Mouse (Mus musculus) liver, postnatal 0 days (tissue): ENCODE data around the gene Cd55b. TPM values are rescaled to one million over a fixed set of nuclear protein-coding genes. Genes with fewer than 3 reads are reported as not detected.

Experiments
- ATAC-seq: fragments of 200-750 bp; cut with Nextera tagmentation; 2 replicates; pipeline ENCODE4 v1.8.0; 2017; ENCODE audit warnings: mild to moderate bottlenecking, moderate library complexity
- DNase-seq: peaks from one replicate; pipeline ENCODE4 v3.0.0-alpha.2; 2016
- H3K27ac ChIP-seq: fragments of 300-500 bp; sonication (generic); 2 replicates; pipeline ENCODE4 v1.5.1; 2014; ENCODE audit warnings: antibody characterized with exemption, moderate library complexity, mild to moderate bottlenecking, low read depth
- H3K27me3 ChIP-seq: fragments of 300-500 bp; sonication (generic); 2 replicates; pipeline ENCODE4 v1.6.1; 2014; ENCODE audit warnings: low read length, control low read depth, mixed read lengths; ENCODE audit not compliant: insufficient read depth
- H3K36me3 ChIP-seq: fragments of 300-500 bp; sonication (generic); replicated peaks from 2 replicates; pipeline ENCODE4 v1.6.1; 2014; ENCODE audit warnings: mild to moderate bottlenecking, control low read depth, low read length, moderate library complexity, mixed read lengths; ENCODE audit not compliant: insufficient read depth
- H3K4me1 ChIP-seq: fragments of 300-500 bp; sonication (generic); 2 replicates; pipeline ENCODE4 v1.6.1; 2014; ENCODE audit warnings: antibody characterized with exemption, mild to moderate bottlenecking, control low read depth; ENCODE audit not compliant: insufficient read depth
- H3K4me2 ChIP-seq: fragments of 300-500 bp; sonication (generic); 2 replicates; pipeline ENCODE4 v1.6.1; 2014; ENCODE audit warnings: low read depth, mild to moderate bottlenecking, low read length, moderate library complexity, mixed read lengths
- H3K4me3 ChIP-seq: fragments of 300-500 bp; sonication (generic); 2 replicates; pipeline ENCODE4 v1.5.1; 2014; ENCODE audit warnings: low read depth, low read length
- H3K9ac ChIP-seq: fragments of 300-500 bp; sonication (generic); replicated peaks from 2 replicates; pipeline ENCODE4 v1.6.1; 2014; ENCODE audit warnings: mild to moderate bottlenecking, moderate library complexity
- H3K9me3 ChIP-seq: fragments of 300-500 bp; sonication (generic); 2 replicates; pipeline ENCODE4 v1.6.1; 2016; ENCODE audit warnings: mild to moderate bottlenecking, control low read depth, low read length, mixed read lengths
- CTCF ChIP-seq: sonication (generic); IDR thresholded peaks from 2 replicates; pipeline ENCODE4 v1.5.1; 2016; ENCODE audit warnings: antibody characterized with exemption, low read depth
- EP300 ChIP-seq: IDR thresholded peaks from 2 replicates; pipeline ENCODE4 v1.6.1; 2016; ENCODE audit warnings: antibody characterized with exemption, low read depth, mild to moderate bottlenecking
- WGBS: fragments of 180-500 bp; shearing (Covaris S2); extraction: QIAGEN DNeasy Blood & Tissue Kit; methylation state at CpG from one replicate; pipeline ENCODE4 v1.1.7; 2014; ENCODE audit not compliant: insufficient replicate concordance; 5-methylcytosine and 5-hydroxymethylcytosine counted together
- polyA plus RNA-seq: library from polyadenylated mRNA; unstranded; fragments of >200 nt; fragmentation: Nextera tagmentation; extraction: Ambion mirVana; gene quantifications from 2 replicates; pipeline ENCODE4 v1.2.1, GENCODE M21; 2015

Gene Cd55b
- polyA plus RNA-seq, 1 experiment from 2014 or later = not detected

DNA sequence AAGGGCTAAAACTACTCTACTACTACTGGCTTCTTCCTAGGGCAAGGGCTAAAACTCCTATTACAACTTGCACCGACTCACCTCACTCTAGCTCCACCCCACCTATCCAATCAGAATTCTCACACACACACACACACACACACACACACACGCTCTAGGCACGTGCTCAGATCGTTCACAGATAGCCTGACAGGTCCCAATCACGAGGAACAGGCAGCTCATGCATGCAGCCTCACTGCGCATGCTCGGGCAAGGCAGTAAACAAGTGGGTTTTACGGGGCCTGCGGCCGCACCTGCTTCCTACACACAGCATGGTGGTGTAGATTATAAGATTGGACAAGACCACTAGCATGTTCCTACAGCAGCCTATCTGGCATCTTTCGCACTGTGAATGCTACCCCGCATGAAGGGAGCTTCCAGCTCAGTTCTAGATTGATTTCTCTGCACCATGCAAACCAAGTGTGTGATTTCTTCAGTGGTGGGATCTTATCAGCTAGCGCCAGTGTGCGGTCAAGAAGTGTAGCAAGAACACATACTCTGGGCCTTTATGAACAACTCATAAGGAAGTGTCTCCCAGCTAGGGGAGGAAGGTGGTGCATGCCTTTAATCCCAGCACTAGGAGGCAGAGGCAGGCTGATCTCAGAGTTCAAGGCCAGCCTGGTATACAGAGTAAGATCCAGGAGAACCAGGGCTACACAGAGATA, 44.9 kb downstream of the Cd55b start:
- ATAC-seq = peak; percentile 29; the same call in 1 of the 2 replicates
- TF ChIP-seq EP300 = no peak
- no peak for TF ChIP-seq CTCF
- no peak overlapping the region for H3K9ac ChIP-seq
- H3K4me3 ChIP-seq = no peak overlapping the region
- H3K9me3 ChIP-seq = no peaks in the 10 kb centered on the region
- WGBS = 72% methylated on average over 14 of the region's 14 CpGs
- H3K36me3 ChIP-seq = no peaks in the 10 kb centered on the region
- no peak for DNase-seq
- no peak overlapping the region for H3K27ac ChIP-seq
- no peak overlapping the region for H3K4me2 ChIP-seq
- H3K27me3 ChIP-seq = no peaks in the 10 kb centered on the region
- H3K4me1 ChIP-seq = peaks cover 5% of the 10 kb centered on the region; the same call in 1 of the 2 replicates

GRCm38 (mm10) chr1:130374173-130374785, 48.5 kb downstream of the Cd55b start:
- WGBS = 27% methylated on average over 3 of the region's 3 CpGs
- ATAC-seq (peak; percentile 51), DNase-seq (no peak)
- H3K36me3 ChIP-seq = no peaks in the 10 kb centered on the region
- peak; percentile 93 for TF ChIP-seq EP300
- TF ChIP-seq CTCF = no peak
- H3K9me3 ChIP-seq = no peaks in the 10 kb centered on the region
- no peak overlapping the region for H3K4me3 ChIP-seq
- 0 out of 2 replicates have a peak overlapping the region, but pooled peaks have one; percentile 60 for H3K27ac ChIP-seq
- no peaks in the 10 kb centered on the region for H3K27me3 ChIP-seq
- H3K4me2 ChIP-seq = no peak overlapping the region
- peaks cover 5% of the 10 kb centered on the region; the same call in 1 of the 2 replicates for H3K4me1 ChIP-seq
- H3K9ac ChIP-seq = no peak overlapping the region; the same call in 1 of the 2 replicates

DNA sequence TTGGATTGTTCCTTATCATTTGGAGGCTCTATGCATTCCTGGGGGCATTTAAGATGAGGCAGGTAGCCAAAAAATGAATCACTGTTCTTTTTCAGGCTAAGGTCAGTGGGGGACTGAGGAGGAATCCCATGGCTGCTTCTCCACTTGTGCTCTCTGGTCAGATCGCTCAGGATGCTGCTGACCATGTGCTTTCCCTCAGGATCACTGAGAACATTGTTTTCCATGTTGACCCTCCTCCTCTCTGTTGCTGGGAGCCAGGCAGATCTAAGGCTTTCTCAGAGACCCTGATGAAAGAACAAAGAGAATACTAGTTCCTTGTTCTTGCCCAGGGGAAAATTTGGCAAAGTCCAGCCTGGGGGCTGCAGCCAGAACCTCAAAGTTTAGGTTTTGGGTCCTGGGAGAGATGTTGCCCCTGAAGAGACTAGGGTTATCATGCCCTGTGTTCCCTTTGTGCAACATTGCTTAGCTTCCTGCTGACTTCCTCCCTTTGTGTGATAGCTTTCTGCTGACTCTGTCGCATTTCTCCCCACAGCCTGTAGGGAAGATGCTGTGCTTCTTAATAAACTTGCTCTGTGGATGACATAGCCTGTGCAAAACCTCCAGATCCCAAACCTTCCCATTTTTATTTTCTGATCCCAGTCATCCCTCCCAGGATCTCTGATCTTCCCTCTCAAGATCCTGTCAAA, 49.3 kb downstream of the Cd55b start:
- H3K27me3 ChIP-seq = no peaks in the 10 kb centered on the region
- no peaks in the 10 kb centered on the region for H3K36me3 ChIP-seq
- no peaks in the 10 kb centered on the region for H3K9me3 ChIP-seq
- peak overlapping the region; percentile 60; the same call in 1 of the 2 replicates for H3K27ac ChIP-seq
- TF ChIP-seq EP300 = no peak
- peak; percentile 13; the same call in 1 of the 2 replicates for TF ChIP-seq CTCF
- no peak overlapping the region for H3K4me2 ChIP-seq
- peak; percentile 72 for ATAC-seq
- WGBS = 16% methylated on average over 2 of the region's 2 CpGs
- peaks cover 5% of the 10 kb centered on the region; the same call in 1 of the 2 replicates for H3K4me1 ChIP-seq
- H3K9ac ChIP-seq = no peak overlapping the region
- no peak overlapping the region for H3K4me3 ChIP-seq
- no peak for DNase-seq

DNA sequence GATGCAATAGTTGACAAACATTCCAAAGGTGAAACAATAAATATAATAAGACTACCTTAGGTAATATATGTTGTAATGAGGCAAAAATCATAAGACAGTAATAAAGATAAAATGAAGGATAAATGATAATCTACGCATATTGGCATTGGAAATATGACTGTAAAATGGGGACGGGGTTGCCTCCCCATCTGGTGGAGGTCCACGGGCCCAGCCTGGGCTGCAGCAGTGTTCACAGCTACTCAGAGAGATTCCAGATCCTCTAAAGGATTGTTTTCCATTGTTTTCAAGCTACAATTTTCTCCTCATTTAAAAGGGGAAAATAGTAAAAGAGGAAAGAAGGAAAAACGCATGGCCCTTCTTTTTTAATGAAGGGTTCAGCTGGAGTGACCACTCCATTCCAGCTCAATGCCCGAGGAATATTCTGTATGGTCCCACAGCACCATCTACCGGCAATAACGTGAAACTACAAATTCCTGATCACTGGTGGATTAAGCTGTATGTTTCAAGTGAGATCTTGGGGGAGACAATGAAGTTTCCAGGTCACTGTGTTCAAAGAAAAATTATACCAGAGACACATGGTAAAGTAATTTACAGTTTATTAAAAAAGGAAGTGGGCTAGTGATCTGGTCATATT, 50.8 kb downstream of the Cd55b start:
- H3K9me3 ChIP-seq = no peaks in the 10 kb centered on the region
- no peak overlapping the region for H3K4me3 ChIP-seq
- no peak overlapping the region for H3K9ac ChIP-seq
- 30% methylated on average over 7 of the region's 7 CpGs for WGBS
- no peak overlapping the region for H3K27ac ChIP-seq
- H3K27me3 ChIP-seq = no peaks in the 10 kb centered on the region
- DNase-seq = peak; percentile 39
- H3K4me1 ChIP-seq = peaks cover 5% of the 10 kb centered on the region; the same call in 1 of the 2 replicates
- no peak overlapping the region for H3K4me2 ChIP-seq
- ATAC-seq = no peak
- no peaks in the 10 kb centered on the region for H3K36me3 ChIP-seq
- peak; percentile 90 for TF ChIP-seq CTCF
- no peak for TF ChIP-seq EP300

- WGBS = 86% methylated on average over 5 of the region's 5 CpGs
- Histone ChIP-seq H3K9ac (no peak overlapping the region), H3K9me3 (no peaks in the 10 kb centered on the region), H3K27me3 (no peaks in the 10 kb centered on the region), H3K4me1 (peaks cover 5% of the 10 kb centered on the region; the same call in 1 of the 2 replicates), H3K4me3 (no peak overlapping the region), H3K4me2 (no peak overlapping the region), H3K36me3 (no peaks in the 10 kb centered on the region), H3K27ac (no peak overlapping the region)
- no peak for TF ChIP-seq CTCF
- ATAC-seq (no peak), DNase-seq (no peak)
These were observed 51.5 kb downstream of the Cd55b start for GRCm38 (mm10) chr1:130371291-130371690.
